Mouse (Mus musculus): ENCODE measurements around the gene Rpn1. TPM values are rescaled to one million over a fixed set of nuclear protein-coding genes. Genes with fewer than 3 reads are reported as not detected.

Gene Rpn1
- polyA plus RNA-seq (2015; fragmentation: Nextera tagmentation; extraction: Ambion mirVana), result 284 and 286 TPM in 2 replicates

DNA sequence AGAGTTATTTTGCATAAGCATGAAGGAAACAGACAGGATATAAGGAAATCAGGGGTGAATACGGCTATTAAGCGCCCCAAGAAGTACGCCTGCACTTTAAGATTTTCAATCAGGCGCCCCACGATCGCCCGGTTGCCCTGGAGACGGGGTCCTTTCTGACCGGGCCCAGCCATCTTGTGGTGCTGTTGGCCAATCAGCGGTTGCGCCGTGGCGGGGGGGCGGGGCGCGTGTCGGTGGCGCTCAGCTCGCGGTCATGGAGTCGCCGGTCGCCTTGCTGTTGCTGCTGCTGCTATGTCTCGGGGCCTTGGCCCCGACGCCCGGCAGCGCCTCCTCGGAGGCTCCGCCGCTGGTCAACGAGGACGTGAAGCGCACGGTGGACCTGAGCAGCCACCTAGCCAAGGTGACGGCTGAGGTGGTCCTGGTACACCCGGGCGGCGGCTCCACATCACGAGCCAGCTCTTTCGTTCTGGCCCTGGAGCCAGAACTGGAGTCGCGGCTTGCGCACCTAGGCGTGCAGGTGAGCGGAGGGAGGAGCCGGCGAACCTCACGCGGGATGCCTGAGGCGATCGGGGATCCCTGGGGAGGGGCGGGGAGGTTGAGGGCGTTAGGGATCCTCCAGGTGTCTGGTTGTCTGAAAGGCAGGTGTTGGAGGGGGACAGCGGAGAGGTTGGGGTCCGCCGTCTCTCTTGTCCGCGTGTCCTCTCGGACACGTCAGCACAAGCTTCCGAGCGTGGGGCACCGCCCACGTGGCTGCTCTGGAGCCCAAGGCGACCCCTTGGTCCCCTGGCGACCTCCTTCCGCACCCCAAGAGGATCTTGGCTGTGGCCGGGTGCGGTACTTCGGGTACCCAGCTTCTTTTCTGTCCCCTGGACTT lies at the start of gene Rpn1:
Gene Rpn1 (plus strand): TSS at position 205 of the 874 bp plus-strand sequence.
- H3K27ac ChIP-seq, result peak within 1 kb of the TSS; percentile 87
- peaks cover 10% of the 10 kb centered on the region; the same call in 1 of the 2 replicates for H3K36me3 ChIP-seq
- peak; percentile 96 for ATAC-seq (ENCODE audit: low FRiP score)
- H3K4me3 ChIP-seq, result peak within 1 kb of the TSS; percentile 78
- H3K4me2 ChIP-seq, result peak within 1 kb of the TSS; percentile 92
- H3K27me3 ChIP-seq, result peaks cover 17% of the 10 kb centered on the region
- H3K9me3 ChIP-seq, result no peaks in the 10 kb centered on the region
- WGBS, result under 1% methylated on average over 71 of the region's 71 CpGs
- H3K4me1 ChIP-seq (replicated peaks), result peaks cover 25% of the 10 kb centered on the region
- peak within 1 kb of the TSS; percentile 91 for H3K9ac ChIP-seq

- Histone ChIP-seq H3K27me3 (no peaks in the 10 kb centered on the region), H3K4me2 (no peak overlapping the region), H3K36me3 (peaks cover 16% of the 10 kb centered on the region), H3K9ac (no peak overlapping the region), H3K4me1 (replicated peaks) (peaks cover 19% of the 10 kb centered on the region), H3K4me3 (no peak overlapping the region), H3K27ac (no peak overlapping the region), H3K9me3 (no peaks in the 10 kb centered on the region)
- WGBS, result 76% methylated on average over 4 of the region's 4 CpGs
- ATAC-seq (ENCODE audit: low FRiP score), result no peak
These were observed 46.7 kb upstream of the Rpn1 start for GRCm38 (mm10) chr6:88037471-88038045.

DNA sequence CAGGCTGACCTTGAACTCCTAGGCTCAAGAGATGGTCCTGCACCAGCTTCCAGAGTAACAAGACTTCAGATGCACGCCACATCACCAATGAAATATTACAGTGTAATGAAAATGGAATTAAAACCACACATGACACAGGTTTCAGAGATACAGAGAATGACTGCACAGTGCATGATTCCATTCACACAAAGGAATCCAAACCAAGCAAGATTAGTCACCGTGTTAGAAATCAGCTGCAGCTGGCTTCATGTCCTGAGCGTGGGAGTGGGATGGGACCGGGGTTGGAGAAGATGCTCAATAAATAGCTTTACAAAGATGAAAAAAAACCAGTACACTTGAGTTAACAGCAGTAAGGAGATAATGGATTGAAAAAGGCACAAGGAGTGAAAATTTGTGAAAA lies 44.9 kb upstream of the Rpn1 start:
- Histone ChIP-seq H3K4me3 (no peak overlapping the region), H3K36me3 (peaks cover 16% of the 10 kb centered on the region), H3K27me3 (no peaks in the 10 kb centered on the region), H3K9ac (no peak overlapping the region), H3K4me2 (no peak overlapping the region), H3K4me1 (replicated peaks) (peaks cover 38% of the 10 kb centered on the region), H3K9me3 (no peaks in the 10 kb centered on the region), H3K27ac (no peak overlapping the region)
- no peak for ATAC-seq (ENCODE audit: low FRiP score)
- WGBS, result 92% methylated on average over 4 of the region's 4 CpGs

GRCm38 (mm10) chr6:88041221-88041620 lies 43.1 kb upstream of the Rpn1 start:
- H3K4me3 ChIP-seq, result no peak overlapping the region
- H3K36me3 ChIP-seq, result peaks cover 11% of the 10 kb centered on the region
- 76% methylated on average over 4 of the region's 4 CpGs for WGBS
- peaks cover 39% of the 10 kb centered on the region for H3K4me1 ChIP-seq (replicated peaks)
- H3K9ac ChIP-seq, result 0 out of 2 replicates have a peak overlapping the region, but pooled peaks have one; percentile 5
- H3K27me3 ChIP-seq, result no peaks in the 10 kb centered on the region
- ATAC-seq (ENCODE audit: low FRiP score), result no peak
- no peak overlapping the region for H3K4me2 ChIP-seq
- no peaks in the 10 kb centered on the region for H3K9me3 ChIP-seq
- no peak overlapping the region for H3K27ac ChIP-seq

GRCm38 (mm10) chr6:88042336-88042735 lies 41.9 kb upstream of the Rpn1 start:
- Histone ChIP-seq H3K9me3 (no peaks in the 10 kb centered on the region), H3K36me3 (peaks cover 10% of the 10 kb centered on the region), H3K9ac (0 out of 2 replicates have a peak overlapping the region, but pooled peaks have one; percentile 46), H3K4me3 (no peak overlapping the region), H3K4me1 (replicated peaks) (peaks cover 39% of the 10 kb centered on the region), H3K27me3 (peaks cover 3% of the 10 kb centered on the region), H3K27ac (no peak overlapping the region), H3K4me2 (no peak overlapping the region)
- ATAC-seq (ENCODE audit: low FRiP score), result no peak
- 87% methylated on average over 3 of the region's 3 CpGs for WGBS

- no peak for ATAC-seq (ENCODE audit: low FRiP score)
- peaks cover 35% of the 10 kb centered on the region for H3K4me1 ChIP-seq (replicated peaks)
- H3K9ac ChIP-seq, result peak overlapping the region; percentile 98
- peak overlapping the region; percentile 92 for H3K27ac ChIP-seq
- H3K9me3 ChIP-seq, result no peaks in the 10 kb centered on the region
- H3K4me2 ChIP-seq, result peak overlapping the region; percentile 98
- peak overlapping the region; percentile 97 for H3K4me3 ChIP-seq
- H3K36me3 ChIP-seq, result peaks cover 6% of the 10 kb centered on the region; the same call in 1 of the 2 replicates
- H3K27me3 ChIP-seq, result peaks cover 15% of the 10 kb centered on the region
- 3% methylated on average over 3 of the region's 3 CpGs for WGBS
These were observed 40.1 kb upstream of the Rpn1 start for GRCm38 (mm10) chr6:88044234-88044576.

DNA sequence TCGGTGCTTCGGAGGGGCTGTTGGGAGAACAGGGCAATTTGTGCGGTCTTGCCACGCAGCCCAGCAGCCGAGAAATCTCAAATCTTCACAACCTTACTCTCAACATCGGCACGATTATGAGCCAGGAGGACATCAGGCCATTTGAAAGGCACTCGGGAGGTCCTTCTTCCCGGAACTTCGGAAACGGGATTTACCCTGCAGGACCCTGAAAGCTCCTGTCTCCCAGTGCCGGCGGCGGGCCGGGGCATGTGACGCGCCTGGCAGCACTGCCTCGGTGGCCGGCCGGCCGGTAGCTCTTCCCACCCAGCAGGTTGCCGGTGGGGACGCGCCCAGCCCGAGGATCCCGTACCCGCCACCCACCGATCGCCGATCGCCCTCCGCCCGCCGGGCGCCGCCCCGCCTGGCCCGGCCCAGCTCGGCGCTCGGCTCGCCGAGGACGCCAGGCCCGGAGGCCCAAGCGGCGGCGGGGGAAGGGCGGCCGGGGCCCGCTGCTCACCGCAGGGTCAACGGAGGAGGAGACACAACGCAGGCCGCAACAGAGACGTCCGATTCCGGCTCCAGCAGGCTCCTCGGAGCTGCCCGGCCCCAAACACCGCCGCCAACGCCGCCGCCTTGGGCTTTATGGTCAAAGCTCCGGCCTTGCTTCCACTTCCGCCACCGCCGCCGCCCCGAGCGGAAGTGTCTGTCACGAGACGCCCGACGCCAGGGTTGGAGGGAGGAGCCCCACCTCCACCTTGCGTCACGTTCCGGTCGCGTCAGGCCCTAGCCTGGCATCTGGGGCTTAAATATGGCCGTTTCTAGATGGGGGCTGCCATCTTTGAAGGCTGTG lies 39.5 kb upstream of the Rpn1 start, which contains the start of gene Rab7:
Gene Rab7 (minus strand): TSS at position 694 of the 829 bp plus-strand sequence.
- Histone ChIP-seq H3K9me3 (no peaks in the 10 kb centered on the region), H3K27me3 (peaks cover 21% of the 10 kb centered on the region), H3K4me3 (peak within 1 kb of the TSS; percentile 97), H3K27ac (peak within 1 kb of the TSS; percentile 92), H3K9ac (peak within 1 kb of the TSS; percentile 98), H3K36me3 (no peaks in the 10 kb centered on the region), H3K4me2 (peak within 1 kb of the TSS; percentile 98), H3K4me1 (replicated peaks) (peaks cover 35% of the 10 kb centered on the region)
- WGBS, result under 1% methylated on average over 38 of the region's 82 CpGs
- peak; percentile 99 for ATAC-seq (ENCODE audit: low FRiP score)

DNA sequence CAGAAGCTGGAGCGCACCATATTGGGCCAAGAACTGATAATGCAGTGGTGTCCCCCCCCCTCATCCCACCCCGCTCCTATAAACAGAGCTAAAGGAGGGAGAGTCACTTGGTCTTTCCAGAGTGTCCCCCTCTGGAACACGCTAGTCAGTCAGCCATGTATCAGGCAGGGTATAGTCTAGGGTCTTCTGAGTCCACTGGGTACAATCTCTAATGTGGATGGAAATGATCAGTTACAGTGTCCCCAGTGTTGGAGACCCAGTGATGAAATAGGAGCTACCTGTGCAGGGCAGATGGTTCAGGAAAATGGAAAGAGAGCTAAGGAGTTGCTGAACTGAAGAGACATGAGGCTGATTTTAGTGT lies 38.9 kb upstream of the Rpn1 start:
- no peak for ATAC-seq (ENCODE audit: low FRiP score)
- 38% methylated on average over 3 of the region's 3 CpGs for WGBS
- peak overlapping the region; percentile 97 for H3K4me3 ChIP-seq

GRCm38 (mm10) chr6:88047853-88048252 lies 36.4 kb upstream of the Rpn1 start:
- H3K27me3 ChIP-seq, result peaks cover 47% of the 10 kb centered on the region
- WGBS, result 80% methylated on average over 5 of the region's 5 CpGs

More for the DNA sequence above, 38.9 kb upstream of the Rpn1 start:
- H3K27ac ChIP-seq, result peak overlapping the region; percentile 92
- H3K27me3 ChIP-seq, result peaks cover 24% of the 10 kb centered on the region
- H3K4me1 ChIP-seq (replicated peaks), result peaks cover 35% of the 10 kb centered on the region
- no peaks in the 10 kb centered on the region for H3K36me3 ChIP-seq
- no peaks in the 10 kb centered on the region for H3K9me3 ChIP-seq
- H3K4me2 ChIP-seq, result peak overlapping the region; percentile 40
- H3K9ac ChIP-seq, result no peak overlapping the region

GRCm38 (mm10) chr6:88049008-88049407 lies 35.3 kb upstream of the Rpn1 start:
- peaks cover 54% of the 10 kb centered on the region for H3K27me3 ChIP-seq
- no peaks in the 10 kb centered on the region for H3K9me3 ChIP-seq
- H3K4me1 ChIP-seq (replicated peaks), result peaks cover 5% of the 10 kb centered on the region
- no peak overlapping the region for H3K4me3 ChIP-seq
- no peak overlapping the region for H3K4me2 ChIP-seq
- H3K9ac ChIP-seq, result no peak overlapping the region
- H3K36me3 ChIP-seq, result no peaks in the 10 kb centered on the region
- ATAC-seq (ENCODE audit: low FRiP score), result no peak
- no peak overlapping the region for H3K27ac ChIP-seq
- WGBS, result 81% methylated on average over 6 of the region's 6 CpGs

More at GRCm38 (mm10) chr6:88047853-88048252, 36.4 kb upstream of the Rpn1 start:
- Histone ChIP-seq H3K9me3 (no peaks in the 10 kb centered on the region), H3K4me2 (no peak overlapping the region), H3K4me1 (replicated peaks) (peaks cover 17% of the 10 kb centered on the region), H3K4me3 (no peak overlapping the region), H3K27ac (no peak overlapping the region), H3K36me3 (no peaks in the 10 kb centered on the region), H3K9ac (no peak overlapping the region)
- ATAC-seq (ENCODE audit: low FRiP score), result no peak

DNA sequence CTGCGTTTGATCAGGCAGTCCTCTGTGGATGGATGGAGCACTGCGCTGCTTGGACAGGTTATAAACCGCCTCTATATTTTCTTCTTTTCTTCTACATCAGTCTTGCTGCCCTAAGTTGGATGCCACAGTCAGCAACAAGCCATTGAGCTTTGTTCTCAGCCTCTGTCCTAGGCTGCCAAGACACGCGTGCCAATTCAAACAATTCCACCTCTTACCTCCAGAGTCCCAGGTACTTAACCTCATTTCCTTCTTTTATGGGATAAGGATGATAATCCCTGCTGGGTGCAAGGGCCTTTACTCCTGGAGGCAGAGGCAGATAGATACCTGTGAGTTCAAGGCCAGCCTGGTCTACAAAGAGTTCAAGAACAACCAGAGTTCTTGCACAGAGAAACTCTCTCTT lies 33.1 kb upstream of the Rpn1 start:
- Histone ChIP-seq H3K36me3 (no peaks in the 10 kb centered on the region), H3K27ac (no peak overlapping the region), H3K9me3 (no peaks in the 10 kb centered on the region), H3K4me1 (replicated peaks) (no peaks in the 10 kb centered on the region), H3K9ac (no peak overlapping the region), H3K4me3 (no peak overlapping the region), H3K4me2 (no peak overlapping the region), H3K27me3 (peaks cover 65% of the 10 kb centered on the region)
- 93% methylated on average over 5 of the region's 5 CpGs for WGBS
- no peak for ATAC-seq (ENCODE audit: low FRiP score)
